Mouse (Mus musculus) limb, embryonic 11.5 days (tissue): ENCODE measurements around the gene Krt33a. TPM values are rescaled to one million over a fixed set of nuclear protein-coding genes. Genes with fewer than 3 reads are reported as not detected.
A peak's percentile ranks its signal among the peaks of the same experiment; 100 is the strongest.

Experiments used
- ATAC-seq: fragments of 200-750 bp; cut with Nextera tagmentation; 2 replicates; pipeline ENCODE4 v1.8.0; 2017; ENCODE audit warnings: low read depth; ENCODE audit not compliant: insufficient number of reproducible peaks, low FRiP score, low TSS enrichment
- DNase-seq: peaks from one replicate; pipeline ENCODE4 v3.0.0-alpha.2; 2015; ENCODE audit warnings: low spot score
- H3K27ac ChIP-seq: fragments of 300-500 bp; sonication (generic); replicated peaks from 2 replicates; pipeline ENCODE4 v1.5.1; 2014; ENCODE audit warnings: low read depth, mild to moderate bottlenecking, low read length
- H3K27me3 ChIP-seq: fragments of 300-500 bp; sonication (generic); 2 replicates; pipeline ENCODE4 v1.6.1; 2014; ENCODE audit warnings: mild to moderate bottlenecking, low read length, mixed read lengths; ENCODE audit not compliant: control insufficient read depth, insufficient read depth
- H3K36me3 ChIP-seq: fragments of 300-500 bp; sonication (generic); 2 replicates; pipeline ENCODE4 v1.6.1; 2014; ENCODE audit warnings: mild to moderate bottlenecking, low read length, moderate library complexity, mixed read lengths; ENCODE audit not compliant: control insufficient read depth, insufficient read depth
- H3K4me1 ChIP-seq: fragments of 300-500 bp; sonication (generic); 2 replicates; pipeline ENCODE4 v1.6.1; 2014; ENCODE audit warnings: low read length, mixed read lengths; ENCODE audit not compliant: control insufficient read depth, insufficient read depth
- H3K4me2 ChIP-seq: fragments of 300-500 bp; sonication (generic); 2 replicates; pipeline ENCODE4 v1.6.1; 2014; ENCODE audit warnings: low read depth, mild to moderate bottlenecking, moderate library complexity; ENCODE audit not compliant: severe bottlenecking
- H3K4me3 ChIP-seq: fragments of 300-500 bp; sonication (generic); 2 replicates; pipeline ENCODE4 v1.5.1; 2014; ENCODE audit warnings: low read depth, low read length
- H3K9ac ChIP-seq: fragments of 300-500 bp; sonication (generic); 2 replicates; pipeline ENCODE4 v1.6.1; 2014; ENCODE audit warnings: mild to moderate bottlenecking, low read length
- H3K9me3 ChIP-seq: fragments of 300-500 bp; sonication (generic); 2 replicates; pipeline ENCODE4 v1.6.1; 2016; ENCODE audit warnings: low read length; ENCODE audit not compliant: control insufficient read depth
- WGBS: fragments of 180-500 bp; shearing (Covaris S2); extraction: QIAGEN DNeasy Blood & Tissue Kit; methylation state at CpG from one replicate; pipeline ENCODE4 v1.1.7; 2014; 5-methylcytosine and 5-hydroxymethylcytosine counted together
- polyA plus RNA-seq: library from polyadenylated mRNA; unstranded; fragments of >200 nt; fragmentation: Nextera tagmentation; extraction: Ambion mirVana; gene quantifications from 2 replicates; pipeline ENCODE4 v1.2.1, GENCODE M21; 2014

Gene Krt33a
- polyA plus RNA-seq, 1 experiment from 2014 or later = not detected

- Histone ChIP-seq H3K9me3 (no peaks in the 10 kb centered on the region), H3K4me2 (no peak overlapping the region)
- ATAC-seq = no peak
These were observed 21.7 kb downstream of the Krt33a start for GRCm38 (mm10) chr11:99994384-99994661.

GRCm38 (mm10) chr11:99993620-99994383 is 22.2 kb downstream of the Krt33a start, which contains the start of gene Krtap17-1:
Krtap17-1 (minus strand) TSS chr11:99993994.
- Histone ChIP-seq H3K27me3 (peaks cover 9% of the 10 kb centered on the region; the same call in 1 of the 2 replicates), H3K9me3 (no peaks in the 10 kb centered on the region), H3K36me3 (no peaks in the 10 kb centered on the region), H3K9ac (no peak within 1 kb of the TSS), H3K4me2 (peak within 1 kb of the TSS; percentile 41), H3K4me1 (peaks cover 3% of the 10 kb centered on the region; the same call in 1 of the 2 replicates), H3K27ac (no peak within 1 kb of the TSS), H3K4me3 (no peak within 1 kb of the TSS)
- ATAC-seq (no peak), DNase-seq (peak; percentile 29)
- 24% methylated on average over 26 of the region's 26 CpGs for WGBS

More at GRCm38 (mm10) chr11:99994384-99994661, 21.7 kb downstream of the Krt33a start:
- no peaks in the 10 kb centered on the region for H3K36me3 ChIP-seq
- WGBS = 56% methylated on average over 4 of the region's 4 CpGs
- peaks cover 3% of the 10 kb centered on the region; the same call in 1 of the 2 replicates for H3K4me1 ChIP-seq
- H3K9ac ChIP-seq = no peak overlapping the region
- no peak overlapping the region for H3K27ac ChIP-seq
- no peak overlapping the region for H3K4me3 ChIP-seq
- DNase-seq = no peak
- H3K27me3 ChIP-seq = peaks cover 9% of the 10 kb centered on the region; the same call in 1 of the 2 replicates

- Histone ChIP-seq H3K4me2 (no peak overlapping the region), H3K27me3 (peaks cover 9% of the 10 kb centered on the region; the same call in 1 of the 2 replicates), H3K9ac (no peak overlapping the region), H3K27ac (no peak overlapping the region), H3K4me1 (peaks cover 3% of the 10 kb centered on the region; the same call in 1 of the 2 replicates), H3K36me3 (no peaks in the 10 kb centered on the region), H3K9me3 (no peaks in the 10 kb centered on the region), H3K4me3 (no peak overlapping the region)
- no peak for DNase-seq
- no peak for ATAC-seq
- 91% methylated on average over 3 of the region's 3 CpGs for WGBS
These were observed 25.4 kb downstream of the Krt33a start for GRCm38 (mm10) chr11:99990571-99990970.

- ATAC-seq (no peak), DNase-seq (no peak)
- Histone ChIP-seq H3K4me1 (peaks cover 3% of the 10 kb centered on the region; the same call in 1 of the 2 replicates), H3K27ac (no peak overlapping the region), H3K4me2 (no peak overlapping the region), H3K9ac (no peak overlapping the region), H3K36me3 (no peaks in the 10 kb centered on the region), H3K27me3 (peaks cover 9% of the 10 kb centered on the region; the same call in 1 of the 2 replicates), H3K4me3 (no peak overlapping the region), H3K9me3 (no peaks in the 10 kb centered on the region)
- 86% methylated on average over 6 of the region's 6 CpGs for WGBS
These were observed 26.1 kb downstream of the Krt33a start for GRCm38 (mm10) chr11:99989881-99990405.

GRCm38 (mm10) chr11:99988530-99988929 is 27.5 kb downstream of the Krt33a start:
- Histone ChIP-seq H3K9ac (no peak overlapping the region), H3K4me3 (no peak overlapping the region), H3K4me1 (peaks cover under 1% of the 10 kb centered on the region; the same call in 1 of the 2 replicates), H3K27ac (no peak overlapping the region), H3K9me3 (no peaks in the 10 kb centered on the region), H3K4me2 (no peak overlapping the region), H3K27me3 (0 out of 2 replicates have a peak, but pooled peaks cover 4% of the 10 kb centered on the region), H3K36me3 (no peaks in the 10 kb centered on the region)
- DNase-seq = no peak
- no peak for ATAC-seq
- 94% methylated on average over 3 of the region's 3 CpGs for WGBS

- Histone ChIP-seq H3K9me3 (no peaks in the 10 kb centered on the region), H3K27me3 (no peaks in the 10 kb centered on the region), H3K4me1 (no peaks in the 10 kb centered on the region), H3K4me3 (no peak within 1 kb of the TSS), H3K36me3 (no peaks in the 10 kb centered on the region), H3K9ac (no peak within 1 kb of the TSS), H3K27ac (no peak within 1 kb of the TSS), H3K4me2 (no peak within 1 kb of the TSS)
- DNase-seq (no peak), ATAC-seq (no peak)
- WGBS = 75% methylated on average over 8 of the region's 8 CpGs
These were observed 29.8 kb downstream of the Krt33a start, which contains the start of gene Krtap16-1 for GRCm38 (mm10) chr11:99986180-99986647. Krtap16-1 (minus strand) TSS chr11:99986597.

- no peak overlapping the region for H3K4me3 ChIP-seq
- WGBS = 80% methylated on average over 20 of the region's 20 CpGs
These were observed 30.5 kb downstream of the Krt33a start for GRCm38 (mm10) chr11:99985291-99986092.

GRCm38 (mm10) chr11:99983442-99983841 is 32.6 kb downstream of the Krt33a start:
- Histone ChIP-seq H3K9me3 (no peaks in the 10 kb centered on the region), H3K4me3 (no peak overlapping the region), H3K36me3 (no peaks in the 10 kb centered on the region), H3K27me3 (no peaks in the 10 kb centered on the region), H3K4me2 (no peak overlapping the region), H3K27ac (no peak overlapping the region), H3K9ac (no peak overlapping the region), H3K4me1 (no peaks in the 10 kb centered on the region)
- DNase-seq = no peak
- ATAC-seq = no peak
- 96% methylated on average over 1 of the region's 1 CpGs for WGBS

More at GRCm38 (mm10) chr11:99985291-99986092, 30.5 kb downstream of the Krt33a start:
- Histone ChIP-seq H3K36me3 (no peaks in the 10 kb centered on the region), H3K4me1 (no peaks in the 10 kb centered on the region), H3K27ac (no peak overlapping the region), H3K4me2 (no peak overlapping the region), H3K9me3 (no peaks in the 10 kb centered on the region), H3K27me3 (no peaks in the 10 kb centered on the region), H3K9ac (no peak overlapping the region)
- no peak for ATAC-seq
- no peak for DNase-seq
